Mouse (Mus musculus) kidney, adult 18-20 months (tissue): ENCODE data around the gene Gm20431.

Source experiments
- DNase-seq: peaks from one replicate; pipeline ENCODE4 v3.0.0; 2021

Gm20431 gene

GRCm38 (mm10) chr2:167661270-167662203, at the start of gene Gm20431:
Gene Gm20431 (minus strand): TSS chr2:167661496.
- DNase-seq = peak; percentile 95

GRCm38 (mm10) chr2:167710574-167710973, 49.3 kb upstream of the Gm20431 start:
- no peak for DNase-seq

- DNase-seq = no peak
Observed at GRCm38 (mm10) chr2:167709969-167710368, 48.7 kb upstream of the Gm20431 start.

- DNase-seq = no peak
Observed at GRCm38 (mm10) chr2:167708373-167708772, 47.1 kb upstream of the Gm20431 start.

- DNase-seq = no peak
Observed at GRCm38 (mm10) chr2:167706183-167706939, 45.1 kb upstream of the Gm20431 start.

- peak; percentile 33 for DNase-seq
Observed at GRCm38 (mm10) chr2:167704409-167704808, 43.1 kb upstream of the Gm20431 start.

GRCm38 (mm10) chr2:167702126-167702525, 40.8 kb upstream of the Gm20431 start:
- no peak for DNase-seq

GRCm38 (mm10) chr2:167701472-167701871, 40.2 kb upstream of the Gm20431 start:
- no peak for DNase-seq

- DNase-seq = no peak
Observed at GRCm38 (mm10) chr2:167700018-167700417, 38.7 kb upstream of the Gm20431 start.

- DNase-seq = peak; percentile 69
Observed at GRCm38 (mm10) chr2:167697902-167698301, 36.6 kb upstream of the Gm20431 start.

GRCm38 (mm10) chr2:167696143-167696542, 34.8 kb upstream of the Gm20431 start:
- DNase-seq = peak; percentile 52

GRCm38 (mm10) chr2:167695491-167695890, 34.2 kb upstream of the Gm20431 start:
- no peak for DNase-seq

- no peak for DNase-seq
Observed at GRCm38 (mm10) chr2:167694963-167695362, 33.7 kb upstream of the Gm20431 start.

GRCm38 (mm10) chr2:167694244-167694643, 32.9 kb upstream of the Gm20431 start:
- DNase-seq = no peak

GRCm38 (mm10) chr2:167693540-167693939, 32.2 kb upstream of the Gm20431 start:
- DNase-seq = no peak

GRCm38 (mm10) chr2:167692831-167693230, 31.5 kb upstream of the Gm20431 start:
- DNase-seq = no peak

- no peak for DNase-seq
Observed at GRCm38 (mm10) chr2:167691871-167692661, 30.8 kb upstream of the Gm20431 start.

GRCm38 (mm10) chr2:167691410-167691809, 30.1 kb upstream of the Gm20431 start:
- DNase-seq = no peak

- DNase-seq = peak; percentile 66
Observed at GRCm38 (mm10) chr2:167690962-167691311, 29.6 kb upstream of the Gm20431 start.

GRCm38 (mm10) chr2:167690219-167690961, 29.1 kb upstream of the Gm20431 start:
- DNase-seq = peak; percentile 44

- peak; percentile 69 for DNase-seq
Observed at GRCm38 (mm10) chr2:167689501-167690218, 28.4 kb upstream of the Gm20431 start, which contains the start of gene Tmem189. Gene Tmem189 (minus strand): TSS chr2:167689822.
